Mouse (Mus musculus): Measurements from ENCODE around the gene Tenm3. TPM values are rescaled to one million over a fixed set of nuclear protein-coding genes. Genes with fewer than 3 reads are reported as not detected.
A peak's percentile ranks its signal among the peaks of the same experiment; 100 is the strongest.

Gene Tenm3
- total RNA-seq, 2 experiments from 2014 or later: 32.8 to 36.5 TPM

DNA sequence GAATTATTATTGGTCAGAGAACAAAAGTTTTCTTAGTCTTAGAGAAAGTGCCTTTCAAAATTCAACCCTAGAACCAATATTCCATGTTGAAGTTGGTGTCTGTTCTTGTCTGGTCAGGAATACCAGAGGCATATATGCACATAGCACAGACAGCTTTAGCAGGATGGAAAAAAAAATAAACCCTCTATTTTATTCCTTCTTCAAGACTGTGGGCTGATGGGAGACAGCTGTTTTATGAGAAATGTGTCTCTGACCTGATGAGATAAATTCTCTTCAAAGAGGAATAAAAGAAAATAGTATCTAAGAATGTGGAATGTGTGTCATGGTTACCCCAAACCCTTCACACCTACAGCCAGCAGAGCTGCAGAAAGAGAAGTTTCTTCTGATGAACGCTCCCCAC, 173.4 kb downstream of the Tenm3 start:
- no peak for DNase-seq (ENCODE audit: low spot score in 2 of 2)

DNA sequence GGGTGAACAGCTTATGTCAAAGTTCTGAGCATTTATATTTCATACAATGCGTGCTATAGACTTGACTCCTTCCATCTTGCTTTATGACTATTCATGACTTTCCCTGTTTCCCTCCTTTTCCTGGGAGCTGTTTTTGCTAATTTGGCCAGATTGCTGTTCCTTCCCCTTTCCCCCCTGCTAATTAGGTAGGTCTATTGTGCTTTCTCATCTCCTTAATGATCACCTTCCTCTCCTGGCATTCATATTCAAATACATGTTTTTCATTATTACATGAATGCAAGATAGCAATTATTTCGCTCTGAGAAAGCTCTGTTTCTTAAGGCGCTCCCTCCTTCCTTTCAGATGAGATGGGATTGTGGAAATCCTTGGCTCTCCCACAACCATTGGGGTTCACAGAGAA, 178.6 kb downstream of the Tenm3 start:
- DNase-seq (ENCODE audit: low spot score in 2 of 2): no peak

DNA sequence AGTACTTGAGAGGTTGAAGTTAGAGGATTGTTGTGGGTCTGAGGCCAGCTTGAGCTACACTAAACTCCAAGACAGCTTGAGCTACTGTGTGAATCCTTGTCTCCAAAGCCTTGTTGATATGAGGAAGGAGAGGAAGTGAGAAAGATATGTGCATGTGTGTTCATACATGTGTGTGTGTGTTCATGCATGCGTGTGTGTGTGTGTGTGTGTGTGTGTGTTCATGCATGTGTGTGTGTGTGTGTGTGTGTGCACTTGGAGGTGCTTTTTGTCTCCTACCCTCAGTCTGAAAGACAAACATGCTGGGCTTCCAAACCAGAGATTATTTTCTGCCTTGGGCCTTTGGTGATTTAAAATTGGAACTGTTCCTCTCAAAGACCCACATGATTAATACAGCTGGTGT, 184.5 kb downstream of the Tenm3 start:
- no peak for DNase-seq (ENCODE audit: low spot score in 2 of 2)

DNA sequence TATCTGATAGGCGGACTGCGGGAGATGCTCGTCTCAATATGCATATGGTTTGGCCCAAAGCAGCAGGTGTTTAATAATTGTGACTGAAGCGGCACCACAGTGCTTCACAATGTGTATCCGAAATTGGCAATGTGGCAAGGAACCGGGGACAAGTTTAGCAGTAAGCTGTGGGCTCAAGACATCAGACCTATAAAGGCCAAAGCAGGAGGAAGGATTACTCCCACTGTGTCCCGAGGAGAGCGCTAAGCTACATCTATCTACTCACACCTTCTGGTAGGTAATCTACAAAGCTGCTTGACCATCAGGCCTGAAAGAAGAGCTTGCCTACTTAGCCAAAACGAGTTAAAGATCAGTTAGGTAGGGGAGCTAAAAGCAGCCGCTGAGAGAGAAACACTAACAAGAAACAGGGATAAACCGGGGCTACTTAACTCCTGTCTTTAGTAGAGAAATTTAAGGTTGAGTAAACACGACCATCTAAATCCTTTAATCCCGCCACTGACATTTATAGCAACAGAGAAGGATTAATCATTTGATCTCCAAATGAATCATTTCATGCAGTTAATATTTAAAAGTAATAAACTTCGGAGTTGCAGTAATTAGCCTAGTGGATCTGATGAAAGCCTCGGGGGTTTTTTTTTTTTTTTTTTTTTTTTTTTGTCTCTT, 188.2 kb downstream of the Tenm3 start:
- DNase-seq (ENCODE audit: low spot score in 2 of 2): no peak

DNA sequence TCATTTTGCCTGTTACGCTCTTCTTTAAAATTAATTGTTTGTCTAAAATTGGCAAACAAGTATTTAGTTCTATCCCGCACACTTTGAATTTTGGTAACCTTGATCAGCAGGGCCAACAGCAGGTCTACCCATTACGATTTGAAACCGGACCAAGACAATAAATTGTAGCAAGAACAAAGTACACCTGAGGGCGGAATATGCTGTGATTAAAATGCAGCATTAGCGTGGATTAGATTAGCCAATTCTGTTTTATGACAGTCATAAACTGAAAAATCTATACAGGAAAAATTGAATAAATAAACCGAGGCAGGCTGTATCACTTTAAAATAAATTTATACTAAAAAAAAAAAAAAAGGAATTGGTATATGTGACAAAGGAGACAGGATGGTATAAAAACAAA, 193.9 kb downstream of the Tenm3 start:
- no peak for DNase-seq (ENCODE audit: low spot score in 2 of 2)

DNA sequence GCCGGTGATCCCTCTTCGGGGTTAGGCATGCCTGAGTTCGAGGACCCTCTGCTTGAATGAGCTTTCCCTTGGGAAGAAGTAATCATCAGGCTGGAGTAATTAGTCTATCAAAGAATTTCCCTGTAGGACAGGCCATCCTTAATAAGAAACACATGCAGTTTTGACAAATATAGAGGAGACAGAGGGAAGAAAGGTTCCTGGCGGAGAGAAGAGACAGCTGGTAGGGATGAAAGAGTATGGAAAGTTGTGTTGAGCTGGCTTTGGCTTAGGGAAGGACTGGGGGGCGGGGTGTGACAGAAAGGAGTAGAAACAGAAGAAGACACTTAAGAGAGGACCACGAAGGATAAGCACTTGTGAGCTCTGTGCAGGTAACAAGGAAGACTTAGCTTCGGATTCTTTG, 194.3 kb downstream of the Tenm3 start:
- no peak for DNase-seq (ENCODE audit: low spot score in 2 of 2)

DNA sequence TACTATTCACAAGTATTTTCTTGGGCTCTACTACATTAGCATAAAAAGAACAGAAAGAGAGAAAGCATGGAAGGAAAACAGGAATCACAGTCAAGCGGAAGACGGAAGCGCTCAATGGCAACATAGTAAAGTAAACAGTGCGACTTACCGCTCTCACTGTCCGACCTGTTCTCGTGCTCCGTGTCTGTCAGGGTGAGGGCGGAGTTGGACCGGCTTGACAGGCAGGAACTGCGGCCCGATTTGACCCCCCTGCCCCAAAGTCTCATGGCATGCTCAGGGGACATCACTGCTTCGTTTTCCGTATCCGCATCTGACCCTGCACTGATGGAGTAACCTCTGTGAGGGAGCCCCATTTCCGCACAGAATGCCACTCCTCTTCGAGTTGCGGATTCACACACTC, 197.6 kb downstream of the Tenm3 start:
- no peak for DNase-seq (ENCODE audit: low spot score in 2 of 2)

DNA sequence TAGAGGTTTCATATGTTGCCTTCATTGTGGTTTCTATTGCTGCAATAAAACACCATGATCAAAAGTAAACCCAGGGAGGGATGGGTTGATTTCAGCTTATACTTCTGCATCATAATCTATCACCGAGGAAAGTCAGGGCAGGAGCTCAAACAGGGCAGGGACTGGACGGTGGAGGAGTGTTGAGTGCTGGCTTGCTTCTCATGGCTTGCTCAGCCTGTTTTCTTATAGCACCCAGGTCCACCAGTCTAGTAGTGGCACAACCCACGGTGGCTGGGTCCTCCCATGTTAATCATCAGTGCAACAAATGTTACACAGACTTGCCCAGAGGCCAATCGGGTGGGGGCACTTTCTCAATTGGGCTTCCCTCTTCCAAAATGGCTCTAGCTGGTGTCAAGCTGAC, 205.6 kb downstream of the Tenm3 start:
- no peak for DNase-seq (ENCODE audit: low spot score in 2 of 2)

DNA sequence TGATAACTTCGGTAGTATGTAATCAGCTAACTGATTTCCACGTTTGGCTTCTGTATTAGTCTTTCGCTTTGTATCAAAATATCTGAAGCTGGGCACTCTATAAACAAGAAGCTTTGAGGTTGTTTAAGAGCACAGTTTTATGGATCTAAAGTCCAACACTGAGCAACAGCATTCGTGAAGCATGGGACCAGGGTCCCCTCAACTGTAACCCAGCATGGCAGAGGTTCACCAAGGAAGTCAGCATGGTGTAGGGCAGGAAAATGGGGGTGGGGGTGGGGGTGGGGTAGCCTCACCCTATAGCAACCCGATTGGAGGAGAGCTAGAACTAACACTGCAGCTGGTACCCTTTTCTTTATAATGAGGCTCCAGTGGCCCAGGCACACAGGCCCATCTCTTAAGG, 206.8 kb downstream of the Tenm3 start:
- no peak for DNase-seq (ENCODE audit: low spot score in 2 of 2)

DNA sequence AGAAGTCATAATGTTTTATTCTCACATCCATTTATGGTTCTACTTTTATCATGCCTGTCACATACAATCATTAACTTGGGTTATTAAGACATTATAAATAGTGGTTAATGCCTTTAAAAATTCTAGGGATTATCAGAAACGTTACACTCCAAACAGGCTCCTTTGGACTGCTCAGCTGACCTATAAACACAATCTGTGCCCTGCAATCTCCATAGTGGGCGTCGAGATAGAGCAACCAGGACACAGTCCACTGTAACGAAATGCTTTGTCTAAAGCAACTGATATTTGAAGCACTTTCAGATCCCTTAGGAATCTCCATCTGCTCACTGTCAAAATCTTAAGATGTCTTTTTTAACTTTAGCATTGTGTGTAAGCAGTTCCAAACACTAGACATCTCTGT, 207.9 kb downstream of the Tenm3 start:
- DNase-seq (ENCODE audit: low spot score in 2 of 2): no peak

DNA sequence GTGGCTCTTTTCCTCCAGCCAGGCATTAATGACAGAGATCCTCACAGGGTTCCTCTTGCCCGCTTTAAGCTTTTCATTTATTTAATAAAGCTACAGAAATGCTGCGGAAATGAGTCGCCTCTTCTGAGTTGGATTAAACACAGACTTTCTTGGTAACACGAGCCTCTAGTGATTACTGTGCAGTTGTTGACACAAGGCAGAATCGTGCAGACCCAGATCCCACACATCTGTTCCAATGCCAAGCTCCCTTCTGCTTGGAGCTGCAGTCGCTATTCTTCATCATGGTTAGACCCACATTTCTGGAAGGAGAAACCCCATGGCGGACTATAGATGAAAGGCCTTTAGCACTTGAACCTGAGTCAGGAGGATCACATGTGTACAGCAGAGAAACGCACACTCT, 210.3 kb downstream of the Tenm3 start:
- no peak for DNase-seq (ENCODE audit: low spot score in 2 of 2)

DNA sequence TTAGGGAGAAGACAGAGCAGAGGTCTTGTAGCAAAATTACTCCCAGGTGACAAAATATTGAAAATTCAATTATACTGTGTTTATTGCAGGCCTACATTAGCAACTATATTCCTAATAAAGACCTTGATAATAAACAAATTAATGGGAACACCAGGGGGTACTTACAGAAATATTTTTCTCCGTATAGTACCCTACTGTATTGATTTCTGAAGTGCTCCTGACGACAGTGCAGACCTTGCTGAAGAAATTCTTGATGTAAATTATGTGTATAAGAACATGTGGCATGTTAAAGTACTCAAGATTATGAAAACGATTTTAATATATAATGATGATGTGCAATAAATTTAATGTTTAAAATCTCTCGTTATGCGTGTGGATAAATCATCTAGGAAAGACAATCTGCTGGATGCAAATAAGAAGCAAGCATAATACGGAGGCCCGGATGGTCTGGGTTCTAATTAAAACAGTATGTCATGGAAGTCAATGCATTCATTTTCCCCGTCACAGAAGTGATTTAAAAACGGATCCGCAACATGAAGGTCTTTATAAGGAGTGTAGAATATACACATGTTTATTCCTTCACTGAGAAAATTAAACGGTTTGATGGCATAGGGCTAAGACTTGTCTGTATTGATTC, 221.1 kb downstream of the Tenm3 start:
- no peak for DNase-seq (ENCODE audit: low spot score in 2 of 2)

DNA sequence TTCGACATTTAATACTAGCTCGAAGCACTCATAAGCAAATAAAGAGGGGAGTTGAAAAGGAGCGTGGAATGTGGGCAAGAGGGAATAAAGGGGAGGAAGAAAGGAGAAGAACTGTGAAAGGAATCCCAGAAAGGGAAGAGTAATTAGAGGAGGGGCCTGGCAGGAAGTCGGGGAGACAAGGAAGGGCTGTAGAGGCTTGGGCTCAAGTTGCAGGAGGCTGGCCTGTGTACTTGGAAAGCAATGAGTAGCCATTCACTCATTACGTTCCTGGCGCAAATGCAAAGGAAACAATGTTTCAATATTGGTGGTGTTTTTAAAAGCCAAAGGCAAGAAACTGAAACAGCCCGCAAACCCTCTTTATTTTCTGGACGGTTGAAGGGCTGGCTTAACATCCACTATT, 228.7 kb downstream of the Tenm3 start:
- DNase-seq (ENCODE audit: low spot score in 2 of 2): peak in 1 of 2 experiments; percentile 39

DNA sequence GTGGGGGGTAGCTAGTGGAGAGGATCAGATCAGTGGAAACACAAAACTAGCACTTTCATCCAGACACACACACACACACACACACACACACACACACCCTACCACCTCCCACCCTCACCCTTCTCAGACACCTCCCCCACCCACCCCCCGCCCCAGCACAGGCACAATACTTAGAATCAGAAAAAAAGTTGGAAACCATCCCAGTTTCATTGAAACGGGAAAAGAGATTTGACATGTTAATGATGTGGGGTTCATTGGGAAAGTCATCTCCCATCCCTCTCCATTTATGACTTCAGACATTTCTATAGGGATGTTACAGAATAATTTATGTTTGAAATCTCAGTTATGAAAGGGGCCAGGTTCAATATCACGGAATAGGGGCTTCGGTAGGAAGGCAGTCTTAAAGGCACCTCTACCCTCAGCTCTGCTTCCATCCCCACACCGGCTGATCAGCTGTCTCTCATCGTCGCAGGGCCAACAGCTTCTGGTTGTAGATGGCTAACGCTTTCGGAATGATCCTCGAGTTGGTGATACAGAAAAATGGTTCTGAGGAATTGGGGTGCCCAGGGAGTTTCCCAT, 231.7 kb downstream of the Tenm3 start:
- no peak for DNase-seq (ENCODE audit: low spot score in 2 of 2)

DNA sequence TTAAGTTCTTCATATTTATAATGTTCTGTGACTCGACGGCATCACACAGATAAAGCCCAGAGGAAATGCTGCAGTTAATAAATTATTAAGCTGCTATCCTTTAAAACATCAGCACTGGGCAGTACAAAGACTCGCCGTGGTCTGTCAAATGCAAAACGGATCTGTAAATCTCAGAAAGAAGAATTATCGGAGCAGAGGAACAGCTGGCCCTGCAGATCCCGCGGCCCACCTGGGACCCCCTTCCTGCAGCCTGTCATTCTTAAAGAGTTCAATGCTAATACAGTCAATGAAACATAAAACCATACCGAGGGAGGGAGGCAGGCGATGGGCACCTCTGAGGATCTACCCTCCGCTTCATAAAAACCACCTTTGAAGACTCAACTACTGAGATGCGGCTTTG, 232.6 kb downstream of the Tenm3 start:
- no peak for DNase-seq (ENCODE audit: low spot score in 2 of 2)

DNA sequence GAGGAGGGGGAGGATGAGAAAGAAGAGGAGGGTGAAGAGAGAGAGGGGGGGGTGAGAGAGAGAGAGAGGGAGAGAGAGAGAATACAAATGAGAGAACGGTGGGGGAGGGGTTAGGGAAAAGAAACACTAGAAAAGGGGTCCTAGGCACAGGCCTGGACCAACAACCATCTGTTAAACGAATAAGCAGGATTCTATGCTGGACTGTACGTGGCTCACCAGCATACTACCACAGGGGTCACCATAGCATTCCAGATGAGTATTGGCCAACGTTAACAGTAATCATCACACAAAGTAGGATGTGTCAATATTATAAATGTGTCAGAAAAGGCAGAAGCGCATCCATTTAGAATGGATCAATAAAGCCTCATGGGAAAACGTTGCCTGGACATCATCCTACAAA, 233.4 kb downstream of the Tenm3 start:
- DNase-seq (ENCODE audit: low spot score in 2 of 2): no peak

DNA sequence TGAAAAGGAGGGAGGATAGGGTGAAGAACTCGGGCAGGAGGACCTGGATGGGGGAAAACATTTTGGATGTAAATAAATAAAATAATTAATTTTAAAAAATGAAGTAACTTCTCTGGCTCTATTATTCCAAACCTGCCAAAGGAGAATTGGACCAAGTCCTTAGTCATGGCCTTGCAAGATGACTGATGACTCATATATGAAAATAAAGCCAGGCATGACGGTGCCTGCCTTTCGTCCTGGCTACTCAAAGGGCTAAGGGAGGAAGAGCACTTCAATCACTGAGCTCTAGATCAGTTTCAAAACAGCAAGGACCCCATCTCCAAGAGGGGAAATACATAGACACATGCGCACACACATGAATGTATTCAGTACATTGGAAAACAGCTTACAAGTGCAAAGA, 234.1 kb downstream of the Tenm3 start:
- no peak for DNase-seq (ENCODE audit: low spot score in 2 of 2)

DNA sequence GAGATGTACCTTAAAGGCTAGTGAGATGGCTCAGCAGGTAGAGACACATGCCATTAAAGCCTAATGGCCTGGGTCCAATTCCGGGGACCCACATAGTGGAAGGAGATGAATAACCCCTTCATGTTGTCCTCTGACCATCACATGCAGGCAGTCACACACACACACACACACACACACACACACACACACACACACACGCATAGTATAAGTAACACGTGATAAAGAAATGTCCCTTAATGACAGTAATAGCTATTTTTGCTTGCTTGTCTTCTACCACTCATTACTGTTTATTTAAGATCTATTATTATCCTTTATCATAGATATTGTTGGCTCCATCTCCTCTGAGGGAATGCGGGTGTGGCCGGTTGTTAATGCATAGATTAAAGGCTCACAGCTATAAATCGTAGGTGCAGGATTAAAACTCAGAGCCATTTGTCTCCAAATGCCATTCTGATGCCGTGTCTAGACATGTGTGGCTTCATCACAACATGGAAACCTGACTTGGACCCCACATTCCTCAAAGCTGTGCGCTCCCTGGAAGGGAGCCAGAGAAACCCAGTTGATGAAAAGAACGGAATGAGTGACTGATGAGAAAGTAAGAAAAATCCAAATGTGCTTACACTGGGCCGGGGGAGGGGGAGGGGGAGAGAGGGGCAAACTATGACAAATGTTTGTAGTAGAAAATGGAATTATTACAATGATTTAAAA, 239.4 kb downstream of the Tenm3 start:
- DNase-seq (ENCODE audit: low spot score in 2 of 2): no peak

DNA sequence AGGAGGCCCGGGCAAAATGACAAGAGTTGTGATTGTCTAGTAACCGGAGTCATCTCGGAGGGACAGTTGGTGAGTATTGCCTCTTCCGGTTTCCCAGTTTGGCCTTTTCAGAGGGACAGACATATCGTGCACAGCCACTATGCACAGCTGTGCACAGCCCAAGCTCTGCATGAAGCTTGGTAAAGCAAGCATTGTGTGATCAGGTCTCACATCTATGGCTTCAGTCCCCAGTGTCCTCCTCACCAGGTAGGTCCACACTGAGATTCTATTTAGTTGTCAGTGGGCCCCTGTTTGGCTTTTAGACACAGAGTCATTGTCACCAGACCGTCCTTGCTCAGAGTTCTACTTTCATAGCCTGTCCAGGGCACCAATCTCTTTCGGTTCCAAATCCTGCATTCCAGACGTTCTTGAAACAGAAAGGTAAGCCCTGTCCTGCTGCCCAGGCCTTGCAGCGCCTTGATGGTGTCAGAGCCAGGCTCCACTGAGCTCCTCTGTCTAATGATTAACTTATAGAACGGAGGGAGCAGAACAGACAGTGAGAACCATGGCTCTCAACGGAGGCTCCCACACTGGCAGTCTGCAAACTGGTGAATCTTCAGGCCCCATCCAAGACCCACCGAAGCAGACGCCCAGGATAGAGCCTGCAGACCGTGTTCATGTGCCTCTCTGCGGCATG, 240.4 kb downstream of the Tenm3 start:
- DNase-seq (ENCODE audit: low spot score in 2 of 2): no peak

DNA sequence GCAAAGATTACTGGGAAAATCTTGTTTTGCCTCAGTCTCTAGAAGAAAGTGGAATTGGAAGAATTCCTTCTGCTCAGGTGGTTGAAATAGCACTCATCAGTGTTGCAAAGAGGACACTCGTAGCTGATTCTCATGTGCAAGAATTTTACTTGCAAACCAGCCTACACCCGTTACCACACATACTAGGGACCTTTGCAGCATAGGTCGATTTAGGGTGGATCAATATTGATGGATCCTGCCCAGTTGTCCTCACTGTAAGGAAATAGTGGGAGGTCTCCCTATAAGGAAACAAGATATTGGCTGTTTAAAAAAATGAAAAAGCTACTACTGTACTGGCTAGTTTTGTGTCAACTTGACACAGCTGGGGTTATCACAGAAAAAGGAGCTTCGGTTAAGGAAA, 242.1 kb downstream of the Tenm3 start:
- DNase-seq (ENCODE audit: low spot score in 2 of 2): no peak

DNA sequence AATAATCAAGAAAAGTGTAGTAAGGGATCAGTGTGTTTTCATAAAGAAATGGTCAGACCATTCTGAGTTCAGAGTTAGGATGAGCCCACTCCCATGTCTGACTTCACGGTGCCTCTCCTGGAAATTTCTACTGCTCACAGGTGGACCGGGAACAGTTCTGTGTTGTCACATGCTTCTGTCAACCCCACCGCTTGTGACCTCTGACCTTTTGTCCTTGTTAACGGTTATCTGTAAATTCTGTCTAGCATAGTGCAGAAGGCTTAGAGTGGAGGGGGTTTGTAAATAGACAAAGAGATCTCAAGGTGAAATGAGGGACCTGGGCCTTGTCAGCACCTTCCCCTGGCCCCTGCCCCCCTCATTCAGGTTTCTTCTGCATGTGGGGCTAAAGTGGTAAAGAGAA, 244.7 kb downstream of the Tenm3 start:
- no peak for DNase-seq (ENCODE audit: low spot score in 2 of 2)

DNA sequence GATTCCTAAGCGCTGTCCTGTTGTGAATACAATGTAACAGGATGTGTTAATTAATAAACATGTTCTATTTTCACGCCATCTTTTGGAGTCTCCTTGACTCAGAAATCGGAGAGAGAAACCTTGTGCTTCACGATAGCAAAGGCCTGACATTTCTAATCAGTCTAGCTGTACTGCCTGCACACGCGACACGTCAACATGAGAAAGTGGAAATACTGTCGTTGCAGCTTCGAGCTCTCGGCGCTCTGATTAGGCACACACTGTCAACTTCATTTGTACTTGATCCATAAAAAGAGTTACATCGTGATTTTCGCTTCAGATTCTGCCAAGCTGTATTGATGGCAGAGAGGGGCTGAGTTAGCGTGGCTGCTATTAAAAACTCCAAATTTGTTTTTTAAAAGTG, 247.4 kb downstream of the Tenm3 start:
- DNase-seq (ENCODE audit: low spot score in 2 of 2): no peak

Data from gastrocnemius, postnatal 4 days (tissue).